Comparison of ENCODE assay signal across 17 mouse cellular contexts in genomic region chr10:46718349-46719087, GRCm38 (mm10).
DNase-seq lines count a peak whose midpoint lies in the region; ATAC-seq and TF ChIP-seq lines count a peak whose summit lies in the region.
"Had no signal": no experiment of that assay in that cellular context is flagged by ENCODE, and none has a peak within 500 bp of the region (broad histone marks: within the 10 kb centered on the region; RNA-seq: fewer than 3 reads in every experiment).

No protein-coding gene starts in this region.

- WGBS in hindbrain, postnatal 0 days, result 32% methylated on average over 2 of the region's 2 CpGs
- 26% methylated on average over 2 of the region's 2 CpGs for WGBS in midbrain, postnatal 0 days

- 0 out of 2 replicates have a peak, but pooled peaks have one; percentile 58 for ATAC-seq in hindbrain, postnatal 0 days
- 0 out of 2 replicates have a peak, but pooled peaks have one; percentile 27 for ATAC-seq in midbrain, postnatal 0 days (ENCODE audit: low FRiP score)
- ATAC-seq: activated CD4-positive, CD25-positive, alpha-beta regulatory T cell, adult 4 months had no signal

- no peak overlapping the region for H3K27ac ChIP-seq in hindbrain, postnatal 0 days
- H3K27ac ChIP-seq in midbrain, postnatal 0 days (ENCODE audit: low read depth, low read length), result 0 out of 2 replicates have a peak overlapping the region, but pooled peaks have one; percentile 43
- H3K27ac ChIP-seq: heart, embryonic 13.5 days; limb, embryonic 13.5 days had no signal

- H3K4me3 ChIP-seq in hindbrain, postnatal 0 days (ENCODE audit: low read length), result no peak overlapping the region
- H3K4me3 ChIP-seq in midbrain, postnatal 0 days (ENCODE audit: low read depth, low read length), result no peak overlapping the region
- H3K4me3 ChIP-seq: heart, embryonic 13.5 days; limb, embryonic 13.5 days had no signal

- H3K9ac ChIP-seq in hindbrain, postnatal 0 days (replicated peaks; ENCODE audit: low read length), result no peak overlapping the region
- H3K9ac ChIP-seq in midbrain, postnatal 0 days (replicated peaks; ENCODE audit: low read length, poor library complexity, severe bottlenecking), result no peak overlapping the region
- H3K9ac ChIP-seq: heart, embryonic 13.5 days; limb, embryonic 13.5 days had no signal

- TF ChIP-seq CTCF in hindbrain, postnatal 0 days (IDR thresholded peaks at IDR 0.05; ENCODE audit: low read depth), result no peak
- TF ChIP-seq CTCF in midbrain, postnatal 0 days (IDR thresholded peaks at IDR 0.05), result no peak

- H3K27me3 ChIP-seq in hindbrain, postnatal 0 days (ENCODE audit: insufficient read depth, low read length), result no peaks in the 10 kb centered on the region
- H3K27me3 ChIP-seq in midbrain, postnatal 0 days (ENCODE audit: insufficient read depth, low read length), result no peaks in the 10 kb centered on the region
- H3K27me3 ChIP-seq: heart, embryonic 13.5 days; limb, embryonic 13.5 days had no signal

- peak; percentile 4 for DNase-seq in left cerebral cortex, adult 11 months (ENCODE audit: low spot score)
- DNase-seq in left cerebral cortex, adult 8-10 months (ENCODE audit: low spot score in 2 of 2), result no peak
- DNase-seq in brain, embryonic 18.5 days (ENCODE audit: low read depth, low spot score), result peak; percentile 66
- DNase-seq in hindbrain, postnatal 0 days (ENCODE audit: low spot score), result peak; percentile 40
- peak; percentile 10 for DNase-seq in midbrain, postnatal 0 days (ENCODE audit: low spot score)
- DNase-seq in thymus, postnatal 0 days (ENCODE audit: low spot score), result no peak
- no peak for DNase-seq in embryo, embryonic 11 days
- DNase-seq in kidney, adult 9 months, result no peak
- DNase-seq: B cell, adult 2 months; cerebellum, postnatal 14 days; kidney, postnatal 4 days; lung, adult 2 months; spleen, adult 18-20 months; thymus, adult 2 months had no signal

- no peaks in the 10 kb centered on the region for H3K9me3 ChIP-seq in hindbrain, postnatal 0 days (ENCODE audit: low read length)
- no peaks in the 10 kb centered on the region for H3K9me3 ChIP-seq in midbrain, postnatal 0 days (ENCODE audit: low read length)
- H3K9me3 ChIP-seq: heart, embryonic 13.5 days; limb, embryonic 13.5 days had no signal

- no peaks in the 10 kb centered on the region for H3K4me1 ChIP-seq in hindbrain, postnatal 0 days (ENCODE audit: insufficient read depth, low read length)
- 0 out of 2 replicates have a peak, but pooled peaks cover 2% of the 10 kb centered on the region for H3K4me1 ChIP-seq in midbrain, postnatal 0 days (ENCODE audit: insufficient read depth, low read length)
- H3K4me1 ChIP-seq: heart, embryonic 13.5 days; limb, embryonic 13.5 days had no signal

- H3K36me3 ChIP-seq in hindbrain, postnatal 0 days (ENCODE audit: insufficient read depth, low read length), result no peaks in the 10 kb centered on the region
- no peaks in the 10 kb centered on the region for H3K36me3 ChIP-seq in midbrain, postnatal 0 days (ENCODE audit: insufficient read depth, low read length)
- H3K36me3 ChIP-seq: heart, embryonic 13.5 days; limb, embryonic 13.5 days had no signal

- no peak overlapping the region for H3K4me2 ChIP-seq in hindbrain, postnatal 0 days (ENCODE audit: low read depth, low read length)
- H3K4me2 ChIP-seq in midbrain, postnatal 0 days (ENCODE audit: low read depth, low read length, poor library complexity, severe bottlenecking), result no peak overlapping the region
- H3K4me2 ChIP-seq: heart, embryonic 13.5 days; limb, embryonic 13.5 days had no signal

Comparison
In these comparisons a context has a peak if more than half of its experiments do, and no peak if none do; other contexts are left out.
1. DNase-seq: peak in left cerebral cortex, adult 11 months (single experiment), brain, embryonic 18.5 days (single experiment), hindbrain, postnatal 0 days (single experiment) and midbrain, postnatal 0 days (single experiment); none in left cerebral cortex, adult 8-10 months (0 of 2), thymus, postnatal 0 days (single experiment), embryo, embryonic 11 days (single experiment) and kidney, adult 9 months (single experiment).